Mouse (Mus musculus): ENCODE data around the gene Acp7.
"Not testable (repeated sequence)": the region's sequence is repeated elsewhere in the genome, so short reads cannot be mapped to it uniquely, and the experiment has no call there.

Gene Acp7

GRCm38 (mm10) chr7:28634128-28634527 lies 3.0 kb upstream of the Acp7 start:
- peaks cover 70% of the 10 kb centered on the region for H3K4me1 ChIP-seq (replicated peaks; ENCODE audit: low read depth, low read length)
- peaks cover 4% of the 10 kb centered on the region; the same call in 1 of the 2 replicates for H3K9me3 ChIP-seq (ENCODE audit: low read length)
- no peak for TF ChIP-seq CTCF (conservative IDR thresholded peaks at IDR 0.05; ENCODE audit: low read length)
- H3K36me3 ChIP-seq (ENCODE audit: insufficient read depth, low read length), result no peaks in the 10 kb centered on the region
- H3K4me3 ChIP-seq (replicated peaks; ENCODE audit: low read length), result no peak overlapping the region
- peaks cover 32% of the 10 kb centered on the region for H3K27me3 ChIP-seq (ENCODE audit: insufficient read depth, low read length)

- H3K9me3 ChIP-seq (ENCODE audit: low read length), result 0 out of 2 replicates have a peak, but pooled peaks cover 5% of the 10 kb centered on the region
- H3K27me3 ChIP-seq (ENCODE audit: insufficient read depth, low read length), result peaks cover 21% of the 10 kb centered on the region
- peaks cover 27% of the 10 kb centered on the region for H3K4me1 ChIP-seq (replicated peaks; ENCODE audit: low read depth, low read length)
- TF ChIP-seq NANOG (IDR thresholded peaks at IDR 0.05; ENCODE audit: borderline replicate concordance, low read length) (no peak), CTCF (conservative IDR thresholded peaks at IDR 0.05; ENCODE audit: low read length) (no peak), POU5F1 (IDR thresholded peaks at IDR 0.05; ENCODE audit: borderline replicate concordance, low read length) (no peak)
- no peak overlapping the region for H3K4me3 ChIP-seq (replicated peaks; ENCODE audit: low read length)
- no peaks in the 10 kb centered on the region for H3K36me3 ChIP-seq (ENCODE audit: insufficient read depth, low read length)
Measured at GRCm38 (mm10) chr7:28624791-28625190, 6.3 kb downstream of the Acp7 start.

- Histone ChIP-seq H3K9me3 (ENCODE audit: low read length) (peaks cover 6% of the 10 kb centered on the region; the same call in 1 of the 2 replicates), H3K4me1 (replicated peaks; ENCODE audit: low read depth, low read length) (peaks cover 16% of the 10 kb centered on the region; the same call in 1 of the 2 replicates)
Measured at GRCm38 (mm10) chr7:28619098-28619715, 11.9 kb downstream of the Acp7 start.

GRCm38 (mm10) chr7:28605951-28606350 lies 25.2 kb downstream of the Acp7 start:
- Histone ChIP-seq H3K36me3 (ENCODE audit: insufficient read depth, low read length) (no peaks in the 10 kb centered on the region), H3K4me3 (replicated peaks; ENCODE audit: low read length) (no peak overlapping the region), H3K4me1 (replicated peaks; ENCODE audit: low read depth, low read length) (peaks cover 19% of the 10 kb centered on the region), H3K27me3 (ENCODE audit: insufficient read depth, low read length) (no peaks in the 10 kb centered on the region; the same call in 1 of the 2 replicates), H3K9me3 (ENCODE audit: low read length) (no peaks in the 10 kb centered on the region)
- TF ChIP-seq NANOG (IDR thresholded peaks at IDR 0.05; ENCODE audit: borderline replicate concordance, low read length) (no peak), POU5F1 (IDR thresholded peaks at IDR 0.05; ENCODE audit: borderline replicate concordance, low read length) (no peak), CTCF (conservative IDR thresholded peaks at IDR 0.05; ENCODE audit: low read length) (no peak)

More at GRCm38 (mm10) chr7:28619098-28619715, 11.9 kb downstream of the Acp7 start:
- H3K27me3 ChIP-seq (ENCODE audit: insufficient read depth, low read length), result peaks cover 6% of the 10 kb centered on the region; the same call in 1 of the 2 replicates
- no peak overlapping the region for H3K4me3 ChIP-seq (replicated peaks; ENCODE audit: low read length)
- TF ChIP-seq POU5F1 (IDR thresholded peaks at IDR 0.05; ENCODE audit: borderline replicate concordance, low read length) (no peak), CTCF (conservative IDR thresholded peaks at IDR 0.05; ENCODE audit: low read length) (no peak)
- H3K36me3 ChIP-seq (ENCODE audit: insufficient read depth, low read length), result no peaks in the 10 kb centered on the region

GRCm38 (mm10) chr7:28603788-28604187 lies 27.3 kb downstream of the Acp7 start:
- peaks cover 23% of the 10 kb centered on the region for H3K4me1 ChIP-seq (replicated peaks; ENCODE audit: low read depth, low read length)
- H3K27me3 ChIP-seq (ENCODE audit: insufficient read depth, low read length); H3K9me3 ChIP-seq (ENCODE audit: low read length); H3K36me3 ChIP-seq (ENCODE audit: insufficient read depth, low read length); H3K4me3 ChIP-seq (replicated peaks; ENCODE audit: low read length): not testable (repeated sequence)
- peak; percentile 43; the same call in 1 of the 2 replicates for TF ChIP-seq CTCF (conservative IDR thresholded peaks at IDR 0.05; ENCODE audit: low read length)

GRCm38 (mm10) chr7:28603136-28603535 lies 28.0 kb downstream of the Acp7 start:
- TF ChIP-seq CTCF (conservative IDR thresholded peaks at IDR 0.05; ENCODE audit: low read length) (no peak), POU5F1 (IDR thresholded peaks at IDR 0.05; ENCODE audit: borderline replicate concordance, low read length) (no peak), NANOG (IDR thresholded peaks at IDR 0.05; ENCODE audit: borderline replicate concordance, low read length) (no peak)
- H3K4me1 ChIP-seq (replicated peaks; ENCODE audit: low read depth, low read length), result peaks cover 24% of the 10 kb centered on the region
- H3K36me3 ChIP-seq (ENCODE audit: insufficient read depth, low read length), result no peaks in the 10 kb centered on the region
- H3K4me3 ChIP-seq (replicated peaks; ENCODE audit: low read length), result no peak overlapping the region
- no peaks in the 10 kb centered on the region for H3K9me3 ChIP-seq (ENCODE audit: low read length)
- H3K27me3 ChIP-seq (ENCODE audit: insufficient read depth, low read length), result no peaks in the 10 kb centered on the region; the same call in 1 of the 2 replicates

GRCm38 (mm10) chr7:28601668-28602067 lies 29.5 kb downstream of the Acp7 start:
- Histone ChIP-seq H3K36me3 (ENCODE audit: insufficient read depth, low read length) (no peaks in the 10 kb centered on the region), H3K9me3 (ENCODE audit: low read length) (no peaks in the 10 kb centered on the region), H3K4me1 (replicated peaks; ENCODE audit: low read depth, low read length) (peaks cover 17% of the 10 kb centered on the region), H3K4me3 (replicated peaks; ENCODE audit: low read length) (no peak overlapping the region), H3K27me3 (ENCODE audit: insufficient read depth, low read length) (no peaks in the 10 kb centered on the region; the same call in 1 of the 2 replicates)
- TF ChIP-seq NANOG (IDR thresholded peaks at IDR 0.05; ENCODE audit: borderline replicate concordance, low read length) (no peak), POU5F1 (IDR thresholded peaks at IDR 0.05; ENCODE audit: borderline replicate concordance, low read length) (no peak), CTCF (conservative IDR thresholded peaks at IDR 0.05; ENCODE audit: low read length) (peak; percentile 95)

GRCm38 (mm10) chr7:28601029-28601428 lies 30.1 kb downstream of the Acp7 start:
- TF ChIP-seq CTCF (conservative IDR thresholded peaks at IDR 0.05; ENCODE audit: low read length), result peak; percentile 64
- TF ChIP-seq NANOG (IDR thresholded peaks at IDR 0.05; ENCODE audit: borderline replicate concordance, low read length), result no peak

GRCm38 (mm10) chr7:28598951-28599350 lies 32.2 kb downstream of the Acp7 start:
- TF ChIP-seq CTCF (conservative IDR thresholded peaks at IDR 0.05; ENCODE audit: low read length), result no peak
- no peak for TF ChIP-seq POU5F1 (IDR thresholded peaks at IDR 0.05; ENCODE audit: borderline replicate concordance, low read length)
- no peak for TF ChIP-seq NANOG (IDR thresholded peaks at IDR 0.05; ENCODE audit: borderline replicate concordance, low read length)
- Histone ChIP-seq H3K4me3 (replicated peaks; ENCODE audit: low read length) (peak overlapping the region; percentile 84), H3K27me3 (ENCODE audit: insufficient read depth, low read length) (no peaks in the 10 kb centered on the region), H3K36me3 (ENCODE audit: insufficient read depth, low read length) (peaks cover 23% of the 10 kb centered on the region), H3K9me3 (ENCODE audit: low read length) (no peaks in the 10 kb centered on the region), H3K4me1 (replicated peaks; ENCODE audit: low read depth, low read length) (peaks cover 44% of the 10 kb centered on the region)

More at GRCm38 (mm10) chr7:28601029-28601428, 30.1 kb downstream of the Acp7 start:
- peaks cover 3% of the 10 kb centered on the region for H3K36me3 ChIP-seq (ENCODE audit: insufficient read depth, low read length)
- H3K27me3 ChIP-seq (ENCODE audit: insufficient read depth, low read length), result no peaks in the 10 kb centered on the region; the same call in 1 of the 2 replicates
- no peaks in the 10 kb centered on the region for H3K9me3 ChIP-seq (ENCODE audit: low read length)
- H3K4me1 ChIP-seq (replicated peaks; ENCODE audit: low read depth, low read length), result peaks cover 23% of the 10 kb centered on the region
- no peak overlapping the region for H3K4me3 ChIP-seq (replicated peaks; ENCODE audit: low read length)

All from E14TG2a.4 (cell line).